Mouse (Mus musculus) inflammation-experienced regulatory T-cells (primary cell): ENCODE measurements around the gene Acin1. TPM values are rescaled to one million over a fixed set of nuclear protein-coding genes. Genes with fewer than 3 reads are reported as not detected.

ENCODE experiments used
- polyA plus RNA-seq, 2 experiments: library from polyadenylated mRNA; unstranded; fragments of 100-300 nt; shearing (Covaris generic); gene quantifications; one replicate each; pipeline ENCODE4 v1.2.1; 2017

Acin1 gene
- polyA plus RNA-seq, result 10 to 100 TPM; 70.4 to 93.8 TPM

DNA sequence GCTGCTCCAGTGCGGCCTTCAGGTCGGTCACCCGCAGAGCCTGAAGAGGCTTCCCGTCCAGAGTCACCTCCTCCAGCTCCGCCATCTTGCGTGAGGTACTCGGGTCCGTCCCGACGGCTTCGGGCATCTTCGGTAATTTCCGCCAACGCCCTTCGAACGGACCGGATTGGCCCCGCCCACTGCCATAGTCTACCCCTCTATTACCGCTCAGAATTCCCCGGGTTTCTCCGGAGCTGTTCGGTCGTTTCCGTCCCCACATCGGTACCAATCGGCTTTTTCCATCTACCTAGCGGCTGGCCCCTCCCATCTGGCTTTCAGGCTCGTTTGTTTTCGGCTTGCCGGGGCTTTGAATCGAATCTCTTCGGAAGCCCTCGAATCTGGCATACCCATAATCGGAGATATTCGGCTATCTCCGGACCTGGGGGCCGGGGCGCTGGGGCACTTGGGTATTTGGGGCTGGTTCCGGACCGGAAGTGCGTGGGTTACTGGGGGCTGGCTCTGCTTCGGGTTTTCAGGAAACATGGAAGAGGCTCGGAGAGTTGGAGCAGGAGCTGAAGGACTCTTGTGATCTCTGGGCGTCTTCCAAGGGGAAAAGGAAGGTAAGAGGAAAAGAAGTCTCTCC is at the start of gene Acin1:
Acin1 (minus strand) TSS at position 410 of the 622 bp plus-strand sequence.

DNA sequence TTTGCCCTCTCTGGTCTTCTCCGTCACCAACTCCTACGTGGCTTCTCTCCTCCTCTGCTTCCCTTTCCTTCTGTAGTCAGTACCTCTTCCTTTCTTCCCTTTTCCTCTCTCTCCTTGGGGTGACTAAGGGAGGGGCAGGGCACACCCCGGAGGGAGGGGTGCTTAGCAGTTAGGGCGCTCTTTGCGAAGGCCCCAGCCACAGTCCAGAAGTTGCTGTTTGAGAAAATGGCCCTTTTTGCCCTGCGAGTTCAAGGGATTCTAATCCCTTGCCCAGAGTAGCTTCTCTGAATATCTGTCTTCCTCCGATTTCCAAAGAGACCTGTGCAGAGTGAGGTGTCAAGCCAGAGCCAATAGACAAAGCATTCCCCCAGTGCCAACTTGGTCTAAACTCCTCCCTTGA is 25.3 kb upstream of the Acin1 start, which contains the start of gene Cebpe:
Cebpe (minus strand) TSS at position 101 of the 400 bp plus-strand sequence.

DNA sequence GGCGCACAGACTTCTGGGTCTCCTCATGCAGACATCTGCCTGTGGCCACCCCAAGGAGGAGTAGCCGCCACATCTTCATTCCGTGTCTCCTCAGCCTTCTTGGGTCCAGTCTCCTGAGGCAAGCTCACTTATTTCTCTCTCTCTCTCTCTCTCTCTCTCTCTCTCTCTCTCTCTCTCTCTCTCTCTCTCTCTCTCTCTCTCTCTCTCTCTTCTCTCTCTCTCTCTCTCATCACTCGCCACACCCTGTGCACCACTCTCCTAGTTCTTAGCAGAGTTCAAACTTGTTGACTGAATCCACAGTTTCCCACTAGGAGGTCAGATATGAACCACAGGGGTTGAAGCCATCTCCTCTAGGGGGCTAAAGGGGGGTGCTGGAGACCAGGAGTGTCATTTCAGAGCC is 12.0 kb upstream of the Acin1 start, which contains the start of gene Gm29776:
Gm29776 (minus strand) TSS at position 101 of the 400 bp plus-strand sequence.

DNA sequence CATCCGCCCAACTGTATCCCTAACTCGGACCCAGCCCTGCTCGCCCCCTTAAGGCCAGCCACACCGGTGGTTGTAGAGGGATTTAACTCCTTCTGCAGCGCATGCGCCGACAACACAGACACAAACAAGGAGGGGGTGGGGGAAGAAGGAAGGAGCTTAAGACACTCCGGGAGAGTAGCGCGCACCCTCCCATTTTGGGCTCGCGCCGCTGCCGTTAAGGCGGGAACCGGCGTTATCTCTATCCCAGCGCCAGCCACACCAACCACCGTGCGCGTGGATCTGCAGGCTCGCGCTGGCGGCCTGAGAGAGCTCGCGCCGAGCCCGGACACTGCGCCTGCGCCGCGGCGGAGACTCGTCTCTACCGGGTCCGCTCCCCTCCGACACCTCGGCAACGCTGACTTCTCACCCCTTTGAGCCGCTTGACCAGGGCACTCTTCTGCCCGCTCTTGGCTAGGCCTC is 639 bp downstream of the Acin1 start, which contains the start of gene 1700123O20Rik:
1700123O20Rik (plus strand) TSS at position 154 of the 459 bp plus-strand sequence.

DNA sequence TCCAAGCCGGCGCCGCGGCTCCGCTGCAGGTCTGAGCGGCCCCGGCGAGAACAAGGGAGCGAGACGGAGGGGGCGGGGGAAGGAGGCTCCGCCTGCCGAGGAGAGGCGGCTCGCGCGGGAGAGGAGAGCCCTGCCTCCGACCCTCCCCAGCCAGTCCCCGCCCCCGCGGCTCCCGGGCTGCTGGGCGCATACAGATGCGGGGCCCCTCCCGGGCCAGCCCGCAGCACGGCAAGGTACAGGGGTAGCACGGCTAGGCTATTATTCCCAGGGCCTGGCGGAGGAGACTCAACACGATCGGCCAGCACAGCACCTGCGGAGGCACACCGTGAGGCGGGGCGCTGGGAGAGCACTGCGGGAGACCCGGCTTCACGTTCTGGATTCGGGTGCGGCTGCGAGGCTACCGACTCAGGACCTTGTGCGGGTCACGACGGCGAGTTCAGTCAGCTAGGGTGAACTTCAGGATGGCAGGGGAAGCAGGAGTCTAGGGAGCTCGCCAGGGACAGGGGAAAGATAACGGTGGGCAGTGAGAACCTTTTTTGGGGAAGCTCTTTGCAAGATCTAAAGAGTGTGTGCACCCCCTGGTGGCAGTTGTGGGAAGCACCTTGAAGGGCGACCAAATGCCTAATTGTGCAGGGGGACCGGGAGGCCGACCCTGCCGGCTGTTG is 45.3 kb downstream of the Acin1 start, which contains the start of gene Cdh24:
Cdh24 (minus strand) TSS at position 60 of the 665 bp plus-strand sequence.

DNA sequence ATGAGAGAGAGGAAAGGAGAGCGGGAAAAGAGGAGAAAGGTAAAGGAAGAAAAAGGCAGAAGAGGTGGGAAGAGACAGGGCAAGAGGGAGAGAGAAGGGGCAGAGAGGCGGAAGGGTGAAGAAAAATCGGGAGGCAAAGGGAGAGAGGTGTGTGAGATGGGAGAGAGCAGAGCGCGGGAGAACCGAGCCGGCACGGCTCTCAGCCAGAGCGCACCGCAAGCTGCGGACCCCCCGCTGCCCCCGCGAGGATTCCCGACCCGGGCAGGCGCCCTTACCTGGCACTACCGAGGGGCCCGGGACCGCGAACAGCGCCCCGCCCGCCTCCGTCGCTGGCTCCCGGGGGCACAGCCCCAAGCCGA is 45.8 kb downstream of the Acin1 start, which contains the start of gene Gm17606:
Gm17606 (plus strand) TSS at position 7 of the 359 bp plus-strand sequence.

DNA sequence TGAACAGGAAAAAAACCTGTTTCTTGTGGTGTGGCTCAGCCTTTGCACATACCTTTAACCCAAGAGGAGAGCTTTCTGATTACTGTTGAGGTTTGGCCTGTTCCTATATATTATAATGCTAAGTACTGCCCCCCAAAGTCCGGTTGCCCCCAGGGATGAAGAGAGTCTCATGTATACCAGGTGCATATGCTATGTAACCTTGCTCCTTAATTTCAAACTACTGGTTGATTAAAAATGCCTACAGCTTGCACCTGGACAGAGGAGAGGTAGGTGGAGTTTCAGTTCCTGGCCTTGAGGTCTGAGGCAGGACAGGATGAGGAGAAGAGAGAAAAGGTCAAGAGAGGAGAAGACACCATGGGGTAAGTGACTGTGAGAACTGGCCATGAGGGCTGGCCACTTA is 65.6 kb downstream of the Acin1 start, which contains the start of gene Psmb11:
Psmb11 (plus strand) TSS at position 301 of the 400 bp plus-strand sequence.

DNA sequence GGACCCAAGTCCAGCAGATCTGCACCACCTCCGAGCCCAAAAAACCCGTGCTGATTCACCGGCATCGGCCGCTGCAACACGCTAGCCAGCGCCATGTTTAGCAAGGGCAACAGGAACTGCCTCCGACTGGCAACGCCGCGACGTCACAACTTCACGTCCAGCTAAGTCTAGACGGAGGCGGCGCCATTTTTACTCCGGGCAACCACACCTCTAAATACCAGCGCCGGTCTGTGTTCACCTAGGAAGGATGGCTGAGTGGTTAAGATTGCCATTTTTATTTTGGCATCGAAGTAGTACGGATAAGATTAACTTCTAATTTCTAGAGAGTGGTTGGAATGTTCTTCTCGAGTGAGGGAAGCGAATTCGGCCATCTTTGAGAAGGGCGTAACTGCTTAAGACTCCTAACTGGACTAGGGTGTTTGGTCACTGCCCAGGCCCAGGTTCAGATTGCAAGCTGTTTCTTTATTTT is 68.8 kb downstream of the Acin1 start, which contains the start of gene Psmb5:
Psmb5 (minus strand) TSS at position 126 of the 469 bp plus-strand sequence.

DNA sequence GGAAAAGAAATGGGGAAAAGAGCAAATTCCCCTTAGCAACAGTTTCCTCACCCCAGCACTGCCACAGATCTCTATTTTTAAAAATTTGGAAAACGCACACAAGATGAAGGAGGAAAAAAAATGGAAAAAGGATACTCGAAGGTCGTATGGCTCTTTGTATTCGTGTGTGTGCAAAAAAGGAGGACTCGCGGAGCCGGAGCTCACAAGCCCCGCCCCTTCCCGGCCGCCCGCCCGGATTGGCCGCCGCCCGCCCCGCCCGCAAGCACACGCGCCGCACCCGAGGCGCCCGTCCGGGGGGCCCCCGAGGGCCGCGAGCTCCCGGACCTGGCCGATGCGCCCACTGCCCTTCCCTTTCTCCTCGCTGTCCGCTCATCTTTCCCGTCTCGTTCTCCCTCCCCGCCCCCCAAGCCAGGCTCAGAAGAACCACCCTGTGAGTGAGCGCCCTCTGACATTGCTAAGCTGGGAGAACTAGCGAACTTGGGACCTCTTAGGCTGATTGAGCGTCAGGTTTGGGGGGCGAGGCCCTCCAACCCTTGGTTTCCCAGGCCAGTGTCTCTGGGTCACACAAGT is 80.9 kb downstream of the Acin1 start, which contains the start of gene 4931414P19Rik:
4931414P19Rik (minus strand) TSS at position 242 of the 570 bp plus-strand sequence.

Other genes with a start within 250 kb of the Acin1 start
- gene Lrp10, start 222.8 kb downstream of the Acin1 start, polyA plus RNA-seq, result 100 to 1,000 TPM; 364 to 420 TPM
- gene Rem2, start 210.8 kb downstream of the Acin1 start, polyA plus RNA-seq, result under 1 TPM; 0.35 to 0.87 TPM
- gene Prmt5, start 169.4 kb downstream of the Acin1 start, polyA plus RNA-seq, result 10 to 100 TPM; 35.4 to 48.8 TPM
- 10 to 100 TPM; 32.7 to 36.5 TPM for gene Haus4, start 132.3 kb downstream of the Acin1 start, polyA plus RNA-seq
- under 1 TPM; 0.81 to 0.84 TPM for gene Ajuba, start 109.4 kb downstream of the Acin1 start, polyA plus RNA-seq
- 1 to 10 TPM; 1.8 to 1.9 TPM for gene 4931414P19Rik, start 80.9 kb downstream of the Acin1 start, polyA plus RNA-seq
- gene Psmb5, start 68.9 kb downstream of the Acin1 start, polyA plus RNA-seq, result 100 to 1,000 TPM; 173 to 203 TPM
- gene Psmb11, start 65.5 kb downstream of the Acin1 start, polyA plus RNA-seq, result under 1 TPM; 0.08 to 0.17 TPM
- gene Gm17606, start 46.0 kb downstream of the Acin1 start, polyA plus RNA-seq, result not detected
- 1 to 10 TPM; 1.8 to 1.9 TPM for gene Cdh24, start 45.6 kb downstream of the Acin1 start, polyA plus RNA-seq
- gene 1700123O20Rik, start 715 bp downstream of the Acin1 start, polyA plus RNA-seq, result 10 to 100 TPM; 78.9 to 85.7 TPM
- 1 to 10 TPM in 1 of 2 experiments, under 1 TPM in 1; 0.06 to 2.6 TPM for gene Gm29776, start 11.9 kb upstream of the Acin1 start, polyA plus RNA-seq
- not detected for gene Cebpe, start 25.2 kb upstream of the Acin1 start, polyA plus RNA-seq
- under 1 TPM; 0.14 to 0.76 TPM for gene Slc7a8, start 95.0 kb upstream of the Acin1 start, polyA plus RNA-seq
- not detected for gene Rnf212b, start 127.2 kb upstream of the Acin1 start, polyA plus RNA-seq
- gene Homez, start 184.0 kb upstream of the Acin1 start, polyA plus RNA-seq, result 10 to 100 TPM; 13.5 to 15.9 TPM
- gene Ppp1r3e, start 190.6 kb upstream of the Acin1 start, polyA plus RNA-seq, result 1 to 10 TPM; 2.2 to 4.4 TPM
- 1 to 10 TPM in 1 of 2 experiments, under 1 TPM in 1; 0.54 to 1.4 TPM for gene Bcl2l2, start 196.4 kb upstream of the Acin1 start, polyA plus RNA-seq
- gene Gm20521, start 196.5 kb upstream of the Acin1 start, polyA plus RNA-seq, result not detected
- 100 to 1,000 TPM; 192 TPM for gene Pabpn1, start 205.6 kb upstream of the Acin1 start, polyA plus RNA-seq
- 1 to 10 TPM; 1.8 to 8.8 TPM for gene Slc22a17, start 226.2 kb upstream of the Acin1 start, polyA plus RNA-seq
- gene Efs, start 239.2 kb upstream of the Acin1 start, polyA plus RNA-seq, result under 1 TPM; 0.35 to 0.92 TPM
- under 1 TPM; 0.19 to 0.71 TPM for gene Il25, start 245.8 kb upstream of the Acin1 start, polyA plus RNA-seq
- 10 to 100 TPM in 1 of 2 experiments, under 1 TPM in 1; 0.39 to 10.2 TPM for gene Cmtm5, start 249.3 kb upstream of the Acin1 start, polyA plus RNA-seq